Mouse (Mus musculus): ENCODE results near the gene Chrna1. TPM values are rescaled to one million over a fixed set of nuclear protein-coding genes. Genes with fewer than 3 reads are reported as not detected.

Chrna1 gene
- total RNA-seq, 2 experiments from 2014 or later = 0.56 to 0.87 TPM

DNA sequence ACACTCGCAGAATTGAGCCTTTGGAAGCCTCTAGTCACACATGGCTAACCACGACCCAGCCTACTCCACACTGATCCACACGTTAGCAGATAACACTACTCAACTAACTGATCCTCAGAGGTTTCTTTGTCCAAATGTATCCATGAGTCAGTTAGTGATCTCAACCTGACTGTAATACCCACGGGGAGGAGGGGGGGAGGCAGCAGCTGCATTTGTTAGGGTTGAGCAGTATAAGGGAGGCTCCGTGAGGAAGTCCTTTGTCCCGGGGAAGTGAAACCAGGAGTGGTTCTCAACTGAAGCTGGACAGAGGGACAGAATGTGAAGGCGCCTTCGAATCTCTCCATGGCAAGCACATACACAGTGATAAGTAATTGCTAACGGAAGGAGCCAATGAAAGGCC lies 53.4 kb downstream of the Chrna1 start:
- DNase-seq (ENCODE audit: low spot score in 2 of 2) = no peak

DNA sequence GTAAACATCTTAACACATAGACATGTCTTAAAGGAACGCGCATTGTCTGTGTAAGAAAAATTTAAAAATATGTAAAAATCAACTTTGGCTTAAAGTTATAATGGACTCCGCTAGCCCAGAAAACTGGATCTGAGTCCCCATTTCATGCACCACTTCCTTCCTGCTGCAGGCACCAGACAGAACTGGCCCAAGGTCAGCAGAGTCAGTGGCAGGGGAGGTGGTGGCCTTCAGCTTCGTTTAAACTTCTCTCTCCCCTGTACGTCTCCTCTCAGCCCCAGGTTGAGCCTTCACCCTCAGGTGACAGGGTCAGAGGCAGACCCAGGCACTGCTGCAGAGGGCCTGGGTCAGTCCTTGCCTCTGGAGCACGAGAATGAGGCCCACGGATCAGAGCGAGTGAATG lies 57.2 kb downstream of the Chrna1 start:
- no peak for DNase-seq (ENCODE audit: low spot score in 2 of 2)

DNA sequence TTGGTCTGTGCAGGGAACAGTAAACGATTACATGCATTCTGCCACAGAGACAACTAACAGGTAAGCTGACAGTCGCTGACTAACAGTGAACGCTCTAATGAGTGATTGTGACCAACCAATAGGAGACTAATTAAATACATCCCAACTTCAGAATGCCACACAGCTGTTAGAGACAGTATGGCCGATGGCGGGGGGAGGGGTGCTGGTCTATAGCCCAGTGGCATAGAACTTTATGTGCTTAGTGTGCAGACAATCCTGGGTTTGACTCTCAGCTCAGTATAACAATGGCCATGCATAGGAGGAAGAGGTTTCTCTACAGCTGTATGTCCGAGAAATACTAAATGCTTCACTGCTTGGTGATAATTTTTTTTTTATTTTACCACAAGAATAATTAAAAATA lies 57.8 kb downstream of the Chrna1 start:
- DNase-seq (ENCODE audit: low spot score in 2 of 2) = no peak

DNA sequence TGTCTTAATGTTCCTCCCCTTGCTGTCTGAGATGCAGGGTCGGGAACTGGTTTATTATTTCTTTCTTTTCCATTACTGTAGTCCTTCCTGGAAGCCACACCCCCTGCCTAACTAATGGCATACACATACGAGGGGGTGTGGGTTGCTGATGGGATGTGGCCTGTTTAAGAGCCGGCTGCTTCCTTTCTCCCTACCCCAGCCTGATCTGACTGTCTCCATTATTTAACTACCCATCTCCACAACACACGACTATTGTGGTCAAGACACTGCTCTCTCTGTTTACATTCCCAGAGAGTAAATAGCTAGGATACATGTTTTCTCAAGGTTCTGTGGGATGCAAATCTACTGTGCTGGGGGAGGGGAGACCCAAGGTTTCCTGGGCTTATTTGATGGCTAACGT lies 58.4 kb downstream of the Chrna1 start:
- no peak for DNase-seq (ENCODE audit: low spot score in 2 of 2)

DNA sequence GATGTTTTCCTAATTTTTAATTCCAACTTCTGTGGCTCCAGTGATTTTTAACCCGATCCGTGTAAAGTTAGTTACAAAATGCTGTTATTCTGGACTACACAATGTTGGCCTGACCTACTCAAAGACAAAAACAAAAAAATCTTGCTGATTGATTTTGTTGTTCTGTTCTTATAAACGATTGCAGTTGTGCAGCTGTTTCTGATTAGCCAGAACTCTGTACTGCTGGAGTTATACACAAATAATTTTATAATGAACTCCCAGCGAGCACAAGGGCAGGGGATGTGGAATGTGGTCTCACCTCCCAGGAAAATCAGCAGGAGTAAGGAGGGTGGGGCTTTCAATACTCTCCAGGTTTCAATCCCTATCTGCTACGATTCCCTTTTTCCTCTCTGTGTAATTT lies 61.2 kb downstream of the Chrna1 start:
- DNase-seq (ENCODE audit: low spot score in 2 of 2) = no peak

DNA sequence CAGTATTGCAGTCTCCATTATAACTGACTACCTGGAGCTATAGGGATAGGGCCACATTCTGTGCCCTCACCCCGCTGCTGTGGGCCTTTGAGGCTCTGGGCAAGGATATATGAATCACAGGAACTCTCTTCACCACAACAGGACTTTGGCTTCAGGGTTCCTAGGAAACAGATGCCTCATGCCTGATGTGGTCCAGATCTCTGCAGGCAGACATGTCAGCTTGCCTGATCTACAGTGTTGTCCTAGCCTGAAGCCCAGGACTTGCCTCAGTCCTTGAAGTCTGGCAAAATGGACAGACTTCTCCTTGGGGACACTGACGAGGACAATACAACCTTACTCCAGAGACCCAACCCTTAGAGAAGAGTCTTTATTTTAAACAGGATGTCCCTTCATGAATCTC lies 61.8 kb downstream of the Chrna1 start:
- no peak for DNase-seq (ENCODE audit: low spot score in 2 of 2)

DNA sequence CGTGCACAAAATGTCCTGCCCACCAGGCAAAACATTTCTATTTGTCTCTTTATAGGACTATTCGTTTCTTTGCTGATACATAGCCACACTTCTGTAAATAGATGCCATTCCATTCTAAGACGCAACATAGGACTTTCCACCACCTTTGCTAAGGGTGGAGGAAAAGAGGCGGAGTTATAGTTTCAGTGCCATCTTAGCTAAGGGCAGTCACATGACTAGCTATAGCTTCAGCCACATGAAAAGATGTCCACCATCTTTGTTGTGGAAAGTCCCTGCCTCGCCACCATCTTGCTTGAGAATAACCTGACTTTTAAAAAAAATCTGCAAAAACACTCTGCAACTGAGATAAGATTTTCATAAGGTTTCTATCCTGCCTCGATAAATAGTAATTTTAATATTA lies 66.0 kb downstream of the Chrna1 start:
- DNase-seq (ENCODE audit: low spot score in 2 of 2) = no peak

Other genes starting within 250 kb of the Chrna1 start
- 1 to 10 TPM; 8.1 to 9.2 TPM for gene Gpr155, start 193.8 kb downstream of the Chrna1 start, total RNA-seq (2021)
- 10 to 100 TPM; 20.4 to 22.1 TPM for gene Wipf1, start 50.6 kb downstream of the Chrna1 start, total RNA-seq (2021)
- gene Chn1, start 195.0 kb upstream of the Chrna1 start, total RNA-seq (2021) = 10 to 100 TPM; 25.8 to 34.3 TPM